ENCODE assay signal across 8 mouse cellular contexts in genomic region chr1:172340729-172341321, GRCm38 (mm10). TPM values are rescaled to one million over a fixed set of nuclear protein-coding genes. Genes with fewer than 3 reads are reported as not detected.
DNase-seq lines count a peak whose midpoint lies in the region; ATAC-seq lines count a peak whose summit lies in the region.

TSS of gene Kcnj10 (plus strand) at chr1:172341210.

- H3K9ac ChIP-seq in hindbrain, embryonic 15.5 days: peak within 1 kb of the TSS; percentile 23

- H3K9me3 ChIP-seq in hindbrain, embryonic 15.5 days: no peaks in the 10 kb centered on the region

- H3K27me3 ChIP-seq in hindbrain, embryonic 15.5 days: peaks cover 10% of the 10 kb centered on the region

- ATAC-seq in hindbrain, embryonic 15.5 days (ENCODE audit: low FRiP score, low read depth): peak; percentile 87

- H3K4me1 ChIP-seq in hindbrain, embryonic 15.5 days (replicated peaks): peaks cover 15% of the 10 kb centered on the region

- peak; percentile 77 to 90 for DNase-seq in adrenal gland, adult (ENCODE audit: inconsistent age in 2 of 2, low spot score in 1 of 2)
- peak; percentile 80 to 87 for DNase-seq in cerebellum, postnatal 14 days
- DNase-seq in frontal cortex, postnatal 36 days (ENCODE audit: low spot score in 2 of 2): peak; percentile 72 to 80
- peak; percentile 75 to 80 for DNase-seq in left cerebral cortex, adult 18-20 months (ENCODE audit: low spot score in 2 of 2)
- peak; percentile 80 for DNase-seq in lung, postnatal 36 days
- peak; percentile 70 for DNase-seq in retina, postnatal 7 days (ENCODE audit: low read depth, low spot score)
- DNase-seq in urinary bladder, postnatal 4 days (ENCODE audit: low spot score in 2 of 2): peak; percentile 54 to 77

- H3K4me3 ChIP-seq in hindbrain, embryonic 15.5 days: peak within 1 kb of the TSS; percentile 46

- H3K27ac ChIP-seq in hindbrain, embryonic 15.5 days (replicated peaks): peak within 1 kb of the TSS; percentile 75

- H3K4me2 ChIP-seq in hindbrain, embryonic 15.5 days: peak within 1 kb of the TSS; percentile 74

- 2% methylated on average over 38 of the region's 38 CpGs for WGBS in hindbrain, embryonic 15.5 days

- H3K36me3 ChIP-seq in hindbrain, embryonic 15.5 days: no peaks in the 10 kb centered on the region

RNA-seq across cellular contexts. Expression of gene Kcnj10, which starts in this region (rescaled TPM):
- polyA plus RNA-seq in hindbrain, embryonic 15.5 days (2015; fragmentation: Nextera tagmentation; extraction: Ambion mirVana): 2.9 and 3.0 TPM in 2 replicates
- total RNA-seq in left cerebral cortex, adult 18-20 months (2021): 10 to 100 TPM; 67.5 to 87.1 TPM

Comparison
In these comparisons a context has a peak if more than half of its experiments do, and no peak if none do; other contexts are left out.
1. Peak in every context shown above with its lines: DNase-seq, ATAC-seq, H3K4me3 ChIP-seq and H3K27ac ChIP-seq.